Mouse (Mus musculus) ES-CJ7 (cell line): ENCODE results near the gene Ppat.
"Not testable (repeated sequence)": the region's sequence is repeated elsewhere in the genome, so short reads cannot be mapped to it uniquely, and the experiment has no call there.

ENCODE experiments used
- DNase-seq: peaks from one replicate; pipeline ENCODE4 v3.0.0; 2011; ENCODE audit warnings: low read depth, low spot score

Gene Ppat

DNA sequence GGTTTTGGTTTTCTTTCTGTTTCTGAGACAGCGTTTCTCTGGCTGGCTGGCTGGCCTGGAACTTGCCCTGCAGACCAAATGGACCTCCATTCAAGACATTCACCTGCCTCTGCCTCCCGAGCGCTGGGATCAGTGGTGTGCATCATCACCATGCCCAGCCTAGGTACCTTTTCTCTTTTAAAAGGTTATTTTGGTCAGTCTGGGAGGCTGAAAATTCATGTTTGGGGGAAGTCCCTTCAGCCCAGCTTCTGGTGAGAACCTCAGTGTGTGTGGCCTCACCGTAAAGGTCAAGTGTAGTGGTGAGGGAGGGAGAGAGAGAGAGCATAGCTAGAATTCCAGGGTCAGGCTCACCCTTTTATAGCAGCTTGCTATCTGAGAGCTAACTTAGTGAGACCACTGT, 3.6 kb downstream of the Ppat start:
- DNase-seq: no peak

DNA sequence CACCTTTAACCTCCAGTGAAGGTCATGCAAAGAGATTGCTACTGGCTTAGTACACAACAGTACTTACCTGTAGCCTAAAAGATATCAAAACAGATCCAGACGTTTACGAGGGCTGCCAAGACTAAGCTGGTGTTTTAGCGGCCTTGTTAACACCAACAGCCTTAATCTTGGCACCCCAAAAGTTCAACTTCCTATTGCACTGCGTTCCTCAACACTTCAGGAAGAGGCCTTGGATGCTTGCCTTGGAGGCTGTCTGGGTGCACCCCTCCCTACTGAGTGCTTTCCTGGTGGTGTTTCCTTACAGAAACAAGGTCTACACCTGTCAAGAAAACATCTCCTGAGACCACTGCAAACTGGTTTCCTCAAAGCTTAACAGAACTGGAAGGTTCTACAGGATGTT, 4.2 kb downstream of the Ppat start:
- no peak for DNase-seq

GRCm38 (mm10) chr5:76945678-76946033, 5.7 kb downstream of the Ppat start:
- DNase-seq: no peak

DNA sequence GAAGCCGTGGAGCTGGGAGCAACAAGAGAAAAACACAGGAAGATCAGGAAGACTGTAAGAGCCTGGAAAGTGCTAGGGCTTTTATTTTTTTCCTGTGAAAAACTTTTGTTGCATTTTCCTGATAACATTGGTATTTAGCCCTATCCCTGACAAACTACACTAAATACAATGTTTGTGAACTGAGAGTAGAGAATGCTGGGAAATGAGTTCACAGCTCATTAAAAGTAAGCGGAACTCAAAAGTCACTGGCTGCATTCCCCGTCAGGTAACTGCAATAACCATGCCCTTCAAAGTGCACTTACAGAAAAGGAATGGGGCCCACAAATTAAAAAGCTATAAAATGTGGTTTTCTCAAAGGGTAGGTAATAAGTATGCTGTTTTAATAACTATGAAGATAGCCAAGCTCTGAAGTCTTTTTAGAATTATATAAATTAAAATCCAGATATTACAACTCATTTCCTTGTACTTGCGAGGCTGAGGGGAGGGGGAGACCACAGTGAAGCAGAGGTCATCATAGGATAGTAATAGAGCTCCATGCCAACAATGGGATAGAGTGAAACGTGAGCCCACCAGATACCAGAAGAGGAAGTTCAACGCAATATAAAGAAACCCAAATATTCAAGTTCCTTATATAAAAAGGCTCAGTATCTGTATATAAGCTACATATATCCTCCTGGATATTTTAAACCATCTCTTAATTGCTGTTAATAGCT, 6.3 kb downstream of the Ppat start:
- DNase-seq: no peak

DNA sequence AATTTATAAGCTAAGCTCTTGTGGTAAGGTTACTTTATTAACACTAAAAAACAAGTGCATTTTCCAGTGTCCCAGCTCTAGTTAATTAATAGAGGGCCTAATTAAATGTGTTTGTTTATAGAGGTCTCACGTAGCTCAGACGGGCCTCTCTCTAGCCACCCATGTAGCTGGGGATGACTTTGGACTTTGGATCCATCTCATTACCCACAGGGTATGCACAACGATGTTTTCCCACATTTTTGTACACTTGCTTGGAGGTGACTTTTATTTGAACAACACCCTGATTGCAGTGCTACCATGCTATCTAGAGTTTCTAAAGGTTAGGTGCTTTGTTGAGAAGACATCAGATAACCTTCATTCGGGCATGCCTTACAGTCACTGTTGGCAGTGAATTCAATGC, 8.9 kb downstream of the Ppat start:
- no peak for DNase-seq

- no peak for DNase-seq
Measured at GRCm38 (mm10) chr5:76941975-76942374, 9.4 kb downstream of the Ppat start.

DNA sequence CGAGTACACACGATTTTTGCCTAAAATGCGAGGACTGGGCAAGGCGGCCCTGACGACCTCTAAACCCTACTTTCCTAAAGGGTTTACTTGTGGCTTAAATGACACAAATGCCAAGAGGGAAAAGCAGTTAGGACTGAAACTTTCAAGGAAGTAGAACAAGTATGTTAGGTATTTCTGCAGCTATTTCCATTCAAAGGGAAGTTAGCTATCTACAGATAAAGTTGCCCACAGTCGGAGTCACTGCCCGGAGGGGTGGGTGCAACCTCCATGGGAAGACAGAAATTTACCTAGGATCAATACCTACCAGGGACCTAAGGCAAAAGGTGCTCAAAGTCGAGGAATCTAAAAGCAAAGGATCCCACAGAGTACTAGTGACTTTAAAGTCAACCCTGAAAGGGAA, 11.7 kb downstream of the Ppat start:
- DNase-seq: no peak

DNA sequence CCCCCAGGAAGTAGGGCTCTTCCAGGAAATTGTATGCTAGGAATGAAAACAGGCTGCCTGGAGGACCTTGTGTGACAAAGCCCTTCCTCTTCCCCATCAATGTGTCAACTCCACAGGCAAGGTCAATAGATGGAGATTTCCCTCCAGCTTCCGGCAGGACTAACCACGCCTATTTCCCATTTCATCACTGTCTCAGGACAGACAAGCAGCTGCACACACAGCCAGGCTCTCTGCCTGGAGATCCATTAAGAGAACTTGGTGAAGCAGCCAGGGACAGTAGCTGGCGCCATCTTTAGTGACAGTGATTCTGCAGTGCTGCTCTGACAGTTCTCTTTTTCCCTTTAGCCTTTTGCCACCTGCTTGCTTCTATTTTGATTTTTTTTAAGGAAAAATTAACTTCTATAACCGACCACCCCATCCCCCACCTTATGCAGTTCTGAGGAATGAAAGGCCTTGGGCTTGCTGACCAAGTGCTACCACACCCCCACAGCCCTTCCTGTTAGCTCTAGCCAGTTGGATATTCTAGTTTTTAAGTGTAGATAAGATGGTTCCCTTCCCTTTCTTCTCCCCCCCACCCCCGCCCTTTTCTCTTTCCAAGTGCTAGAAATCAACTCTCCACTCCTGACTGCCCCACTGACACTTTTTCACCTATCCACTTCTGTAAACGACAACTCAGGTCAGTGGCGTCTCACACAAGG, 22.0 kb downstream of the Ppat start:
- peak; percentile 89 for DNase-seq

- DNase-seq: no peak
Measured at GRCm38 (mm10) chr5:76928124-76928832, 23.1 kb downstream of the Ppat start.

GRCm38 (mm10) chr5:76924296-76924695, 27.1 kb downstream of the Ppat start:
- DNase-seq: no peak

GRCm38 (mm10) chr5:76923428-76923827, 27.9 kb downstream of the Ppat start:
- no peak for DNase-seq

DNA sequence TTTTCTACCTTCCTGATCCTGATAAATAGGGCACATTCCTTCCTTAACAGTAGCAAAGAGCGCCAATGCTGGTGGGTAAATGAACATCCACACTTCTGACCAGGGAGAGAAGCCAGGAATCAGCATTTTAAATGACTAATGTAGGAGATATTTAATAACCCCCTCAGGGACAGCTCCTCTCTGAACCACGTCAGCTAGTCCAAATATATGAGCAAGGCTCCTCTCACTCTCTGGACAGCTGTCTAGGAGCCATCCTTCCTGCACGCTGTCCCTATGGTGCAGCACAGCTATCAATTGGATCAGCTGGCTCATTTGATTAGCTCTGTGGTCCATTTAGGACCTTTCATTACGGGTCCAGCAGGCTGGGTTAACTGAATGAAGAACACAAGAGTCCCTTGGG, 28.5 kb downstream of the Ppat start:
- no peak for DNase-seq

- not testable (repeated sequence) for DNase-seq
Measured at GRCm38 (mm10) chr5:76912522-76912921, 38.9 kb downstream of the Ppat start.

GRCm38 (mm10) chr5:76910807-76911206, 40.6 kb downstream of the Ppat start:
- peak; percentile 69 for DNase-seq

GRCm38 (mm10) chr5:76906155-76906499, 45.3 kb downstream of the Ppat start:
- DNase-seq: no peak

DNA sequence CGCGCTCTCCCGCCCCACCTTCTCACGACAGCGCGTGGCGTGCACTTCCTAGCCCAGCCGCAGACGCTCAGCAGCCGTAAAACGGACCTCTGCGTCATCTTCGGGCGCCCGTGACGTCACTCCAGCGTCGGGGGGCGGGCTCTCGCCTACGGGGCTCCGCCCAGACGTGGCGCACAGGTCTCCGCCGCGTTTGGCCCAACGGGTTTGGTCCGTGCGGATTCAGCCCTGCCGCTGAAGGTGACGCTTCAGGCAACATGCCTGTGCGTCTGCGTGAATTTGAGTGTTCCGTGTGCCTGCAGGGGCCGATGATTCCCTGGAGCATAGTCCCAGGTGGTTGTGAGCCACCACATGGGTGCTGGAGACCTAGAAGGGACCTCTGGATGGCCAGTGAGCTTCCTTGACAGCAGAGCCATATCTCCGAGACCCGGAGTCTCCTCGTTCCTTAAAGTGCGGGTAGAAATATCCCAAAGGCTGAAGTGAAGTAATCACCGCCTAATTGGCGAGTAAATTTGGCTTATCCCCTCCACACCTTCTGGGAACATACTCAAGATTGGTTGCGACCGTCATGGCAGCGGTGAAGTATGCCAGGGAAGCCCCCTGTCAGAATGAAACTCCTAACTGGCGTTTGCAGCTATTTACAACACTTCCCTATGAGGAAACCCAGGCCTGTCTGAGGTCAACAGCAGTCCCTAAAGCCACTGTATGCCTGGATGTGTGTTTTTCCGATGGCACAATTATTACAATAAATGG, 45.8 kb downstream of the Ppat start, which contains the start of gene Aasdh:
TSS of gene Aasdh (minus strand) at position 110 of the 750 bp plus-strand sequence.
- peak; percentile 96 for DNase-seq

GRCm38 (mm10) chr5:76904713-76905404, 46.5 kb downstream of the Ppat start:
- DNase-seq: no peak

- no peak for DNase-seq
Measured at GRCm38 (mm10) chr5:76902131-76902530, 49.2 kb downstream of the Ppat start.

GRCm38 (mm10) chr5:76893084-76893483, 58.3 kb downstream of the Ppat start:
- no peak for DNase-seq

- DNase-seq: no peak
Measured at GRCm38 (mm10) chr5:76892608-76893007, 58.8 kb downstream of the Ppat start.

GRCm38 (mm10) chr5:76887011-76887410, 64.4 kb downstream of the Ppat start:
- DNase-seq: no peak
